Mouse (Mus musculus) thymus, adult 2 months (tissue): ENCODE results near the gene Intu.

ENCODE experiments used
- CTCF ChIP-seq: fragments of 200-500 bp; IDR thresholded peaks from 2 replicates; pipeline ENCODE4 v1.5.1; 2012; ENCODE audit warnings: mild to moderate bottlenecking, control low read depth, low read length, moderate library complexity, borderline replicate concordance; ENCODE audit not compliant: control insufficient read depth, poor library complexity, insufficient read depth; ENCODE audit errors: extremely low read depth
- POLR2A ChIP-seq: fragments of 200-500 bp; IDR thresholded peaks from 2 replicates; pipeline ENCODE4 v1.6.1; 2012; ENCODE audit warnings: mild to moderate bottlenecking, low read length, control low read depth, moderate library complexity; ENCODE audit not compliant: control insufficient read depth, poor library complexity, insufficient read depth; ENCODE audit errors: extremely low read depth

DNA sequence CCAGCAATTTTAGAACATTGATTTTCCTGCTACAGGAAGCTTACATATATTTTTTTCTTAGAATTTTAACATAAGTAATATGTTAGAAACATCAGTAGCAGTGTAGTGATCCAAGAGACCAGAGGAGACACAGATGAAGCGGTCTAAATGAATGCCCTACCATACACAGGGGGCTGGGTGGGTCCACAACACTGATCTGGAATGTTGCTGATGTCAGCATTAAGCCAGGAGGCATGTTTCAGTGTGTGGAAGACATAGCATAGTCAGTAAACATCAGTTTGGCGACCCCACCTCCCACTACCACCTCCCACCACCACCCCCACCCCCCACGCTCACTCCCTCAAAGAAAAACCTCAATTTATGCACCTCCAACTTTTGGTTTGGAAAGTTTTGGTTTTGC is 11.5 kb upstream of the Intu start:
- TF ChIP-seq POLR2A (no peak), CTCF (no peak)
